Mouse (Mus musculus) liver, postnatal 0 days (tissue): ENCODE data around the gene Helt.

Experiments used
- CTCF ChIP-seq: sonication (generic); IDR thresholded peaks from 2 replicates; pipeline ENCODE4 v1.5.1; 2016; ENCODE audit warnings: antibody characterized with exemption, low read depth
- EP300 ChIP-seq: IDR thresholded peaks from 2 replicates; pipeline ENCODE4 v1.6.1; 2016; ENCODE audit warnings: antibody characterized with exemption, low read depth, mild to moderate bottlenecking

- no peak for TF ChIP-seq CTCF
- TF ChIP-seq EP300, result no peak
Observed at GRCm38 (mm10) chr8:46317161-46317560, 22.7 kb upstream of the Helt start.
